Mouse (Mus musculus): ENCODE measurements around the gene Mef2c. TPM values are rescaled to one million over a fixed set of nuclear protein-coding genes. Genes with fewer than 3 reads are reported as not detected.

The Mef2c gene
- polyA plus RNA-seq, 1 experiment from 2014 or later: 227 TPM

DNA sequence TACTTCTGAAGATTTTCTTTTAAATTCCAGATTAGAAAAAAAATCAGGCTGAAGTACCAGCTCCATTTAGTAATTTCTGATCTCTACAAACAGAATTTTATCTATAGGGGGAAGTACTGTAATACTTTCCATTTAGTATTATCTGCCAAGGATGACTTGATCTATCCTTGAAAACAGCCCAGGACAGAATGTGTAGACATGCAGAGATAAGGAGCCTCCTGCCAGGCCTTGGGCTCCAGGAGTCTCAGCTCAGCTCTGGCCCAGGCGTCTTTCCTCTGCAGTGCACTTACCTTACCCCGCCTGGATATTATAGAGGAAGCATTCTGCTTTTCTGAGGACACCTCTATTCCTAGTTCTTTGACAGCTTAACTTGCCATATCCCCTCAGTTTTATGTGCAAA is 59.4 kb downstream of the Mef2c start:
- H3K4me1 ChIP-seq: peaks cover 23% of the 10 kb centered on the region
- no peak overlapping the region for H3K9ac ChIP-seq (replicated peaks)
- H3K27me3 ChIP-seq: no peaks in the 10 kb centered on the region
- no peaks in the 10 kb centered on the region for H3K36me3 ChIP-seq
- no peak overlapping the region for H3K27ac ChIP-seq (replicated peaks)
- no peak for ATAC-seq (replicated peaks)
- no peaks in the 10 kb centered on the region for H3K9me3 ChIP-seq
- no peak overlapping the region for H3K4me3 ChIP-seq
- H3K4me2 ChIP-seq (replicated peaks): no peak overlapping the region
- 88% methylated on average over 2 of the region's 2 CpGs for WGBS

DNA sequence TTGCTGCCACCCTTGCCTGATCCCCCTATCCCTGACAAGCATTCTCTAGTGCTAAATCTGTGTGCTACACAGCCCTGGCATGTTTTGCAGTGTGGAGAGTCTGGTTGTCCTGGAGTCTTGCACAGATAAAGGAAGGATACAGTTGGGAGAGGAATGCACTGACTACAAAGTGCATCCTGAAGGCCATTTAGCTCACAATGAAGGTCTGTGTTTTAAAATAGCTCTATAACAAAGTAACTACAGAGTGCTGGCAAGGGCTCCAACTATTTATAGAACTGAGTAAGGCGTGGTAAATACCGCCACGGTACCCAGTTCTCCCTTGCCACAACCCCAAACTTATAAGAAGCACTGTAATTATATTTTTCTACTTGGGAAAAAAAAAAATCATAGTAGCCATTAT is 61.9 kb downstream of the Mef2c start:
- no peak overlapping the region for H3K9ac ChIP-seq (replicated peaks)
- 50% methylated on average over 3 of the region's 3 CpGs for WGBS
- no peak overlapping the region for H3K4me3 ChIP-seq
- H3K27me3 ChIP-seq: no peaks in the 10 kb centered on the region
- H3K4me2 ChIP-seq (replicated peaks): no peak overlapping the region
- ATAC-seq (replicated peaks): no peak
- H3K36me3 ChIP-seq: no peaks in the 10 kb centered on the region
- H3K4me1 ChIP-seq: peaks cover 28% of the 10 kb centered on the region
- H3K27ac ChIP-seq (replicated peaks): peak overlapping the region; percentile 39; the same call in 1 of the 2 replicates
- no peaks in the 10 kb centered on the region for H3K9me3 ChIP-seq

DNA sequence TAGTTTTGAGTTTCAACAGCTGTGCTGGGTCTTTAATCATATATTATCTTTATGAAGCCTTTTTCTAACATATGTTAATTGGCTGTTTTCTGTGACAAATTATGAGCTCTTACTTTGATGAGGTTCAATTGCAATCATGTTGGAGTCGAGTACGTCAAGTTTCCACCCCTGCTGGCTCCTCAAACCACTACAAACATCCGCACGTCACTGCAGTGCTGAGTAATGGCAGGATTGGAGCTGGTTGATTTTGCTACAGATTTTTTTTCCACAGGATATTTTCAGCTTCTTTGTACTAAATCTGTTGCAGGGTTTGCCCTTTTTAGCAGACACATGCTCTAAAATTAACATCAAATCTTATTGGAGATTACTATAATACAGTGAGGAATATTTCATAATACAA is 62.3 kb downstream of the Mef2c start:
- ATAC-seq (replicated peaks): no peak
- H3K27me3 ChIP-seq: no peaks in the 10 kb centered on the region
- WGBS: 45% methylated on average over 4 of the region's 4 CpGs

DNA sequence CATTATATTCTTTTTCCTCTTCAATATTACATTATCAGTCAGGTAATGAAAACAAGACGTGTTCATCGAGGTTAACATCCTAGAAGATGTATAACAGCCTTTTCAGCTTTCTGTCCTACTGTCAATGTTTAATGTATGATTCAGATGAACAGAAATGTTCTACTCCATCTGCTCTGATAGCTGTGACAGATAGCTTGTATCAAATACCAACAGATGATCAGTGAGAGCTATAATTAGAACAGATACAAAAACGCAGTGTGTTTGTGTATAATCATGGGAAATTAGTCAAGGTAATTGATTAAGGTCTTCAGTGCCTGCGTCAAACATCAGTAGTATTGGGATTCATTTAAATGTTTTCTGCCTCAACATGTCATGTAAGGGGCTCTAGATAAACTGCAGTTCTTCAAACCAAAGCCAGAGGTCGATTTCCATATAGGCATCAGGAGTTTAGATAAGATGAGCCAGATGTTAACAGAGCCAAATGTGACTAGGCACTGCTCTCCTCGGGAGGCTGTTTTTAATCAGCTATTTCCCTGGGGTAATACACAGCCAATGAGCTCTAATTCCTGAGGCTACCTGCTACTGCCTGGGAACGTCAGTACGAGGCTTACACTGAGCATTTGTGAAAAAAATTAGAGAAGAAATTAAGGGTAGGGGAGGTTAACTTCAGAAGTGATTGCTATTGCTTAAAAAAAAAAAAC is 63.1 kb downstream of the Mef2c start:
- H3K9me3 ChIP-seq: no peaks in the 10 kb centered on the region
- no peak overlapping the region for H3K4me3 ChIP-seq
- 44% methylated on average over 8 of the region's 8 CpGs for WGBS
- H3K4me1 ChIP-seq: peaks cover 31% of the 10 kb centered on the region
- H3K9ac ChIP-seq (replicated peaks): no peak overlapping the region
- no peaks in the 10 kb centered on the region for H3K27me3 ChIP-seq
- no peak for ATAC-seq (replicated peaks)
- no peaks in the 10 kb centered on the region for H3K36me3 ChIP-seq
- no peak overlapping the region for H3K4me2 ChIP-seq (replicated peaks)
- H3K27ac ChIP-seq (replicated peaks): peak overlapping the region; percentile 9; the same call in 1 of the 2 replicates

More for the DNA sequence above, 62.3 kb downstream of the Mef2c start:
- H3K4me2 ChIP-seq (replicated peaks): no peak overlapping the region
- H3K9me3 ChIP-seq: no peaks in the 10 kb centered on the region
- peak overlapping the region; percentile 9; the same call in 1 of the 2 replicates for H3K27ac ChIP-seq (replicated peaks)
- peaks cover 28% of the 10 kb centered on the region for H3K4me1 ChIP-seq
- H3K9ac ChIP-seq (replicated peaks): no peak overlapping the region
- H3K36me3 ChIP-seq: no peaks in the 10 kb centered on the region
- no peak overlapping the region for H3K4me3 ChIP-seq

DNA sequence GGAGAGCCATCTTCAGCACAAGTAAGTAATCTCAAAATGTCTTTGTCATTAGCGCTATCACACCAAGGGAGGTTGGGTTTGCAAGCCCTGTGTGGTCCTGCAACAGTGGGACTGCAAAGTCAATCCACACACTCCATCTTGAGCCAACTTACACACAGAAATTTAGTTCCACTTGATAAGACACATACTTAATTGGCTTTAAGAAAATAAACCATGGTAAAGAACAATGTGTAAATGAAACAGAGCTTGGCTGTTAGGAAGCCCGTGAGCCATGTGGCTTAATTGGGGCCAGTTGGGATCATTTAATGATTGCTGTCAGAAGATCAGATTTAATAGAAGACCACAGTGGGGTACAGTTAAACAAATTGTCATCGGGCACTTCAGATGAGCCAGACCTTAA is 63.8 kb downstream of the Mef2c start:
- no peak overlapping the region for H3K9ac ChIP-seq (replicated peaks)
- H3K27ac ChIP-seq (replicated peaks): no peak overlapping the region
- no peak overlapping the region for H3K4me3 ChIP-seq
- ATAC-seq (replicated peaks): peak; percentile 68
- H3K27me3 ChIP-seq: no peaks in the 10 kb centered on the region
- H3K9me3 ChIP-seq: no peaks in the 10 kb centered on the region
- no peaks in the 10 kb centered on the region for H3K36me3 ChIP-seq
- 25% methylated on average over 3 of the region's 3 CpGs for WGBS
- peaks cover 33% of the 10 kb centered on the region for H3K4me1 ChIP-seq
- H3K4me2 ChIP-seq (replicated peaks): no peak overlapping the region

DNA sequence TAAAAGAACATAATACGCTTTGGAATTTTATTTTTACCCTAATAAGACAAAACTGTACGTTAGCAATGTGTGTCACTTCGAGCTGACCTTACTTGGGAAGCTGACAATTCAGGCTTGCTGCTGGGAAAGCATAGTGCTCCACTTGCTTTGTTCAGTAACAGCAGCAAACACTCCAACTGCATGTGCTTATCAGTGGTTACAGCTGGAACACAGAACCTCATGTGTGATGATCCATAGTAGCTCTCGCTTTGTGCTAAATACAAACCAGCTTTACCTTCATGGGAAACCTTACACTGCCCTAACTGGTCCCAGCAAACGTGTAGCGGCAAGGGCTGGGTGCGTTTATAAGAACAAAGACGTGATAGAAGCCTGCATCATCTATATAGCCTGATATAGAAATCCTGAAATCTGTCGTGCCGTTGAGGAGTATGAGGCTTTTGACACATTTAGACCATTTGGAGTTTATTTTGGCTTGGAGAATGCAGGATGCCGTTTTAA is 65.0 kb downstream of the Mef2c start:
- WGBS: 65% methylated on average over 11 of the region's 11 CpGs
- H3K27ac ChIP-seq (replicated peaks): peak overlapping the region; percentile 31
- H3K4me1 ChIP-seq: peaks cover 33% of the 10 kb centered on the region
- no peak overlapping the region for H3K9ac ChIP-seq (replicated peaks)
- ATAC-seq (replicated peaks): 0 out of 2 replicates have a peak, but pooled peaks have one; percentile 18
- no peaks in the 10 kb centered on the region for H3K36me3 ChIP-seq
- H3K9me3 ChIP-seq: no peaks in the 10 kb centered on the region
- no peaks in the 10 kb centered on the region for H3K27me3 ChIP-seq
- no peak overlapping the region for H3K4me3 ChIP-seq
- H3K4me2 ChIP-seq (replicated peaks): no peak overlapping the region

DNA sequence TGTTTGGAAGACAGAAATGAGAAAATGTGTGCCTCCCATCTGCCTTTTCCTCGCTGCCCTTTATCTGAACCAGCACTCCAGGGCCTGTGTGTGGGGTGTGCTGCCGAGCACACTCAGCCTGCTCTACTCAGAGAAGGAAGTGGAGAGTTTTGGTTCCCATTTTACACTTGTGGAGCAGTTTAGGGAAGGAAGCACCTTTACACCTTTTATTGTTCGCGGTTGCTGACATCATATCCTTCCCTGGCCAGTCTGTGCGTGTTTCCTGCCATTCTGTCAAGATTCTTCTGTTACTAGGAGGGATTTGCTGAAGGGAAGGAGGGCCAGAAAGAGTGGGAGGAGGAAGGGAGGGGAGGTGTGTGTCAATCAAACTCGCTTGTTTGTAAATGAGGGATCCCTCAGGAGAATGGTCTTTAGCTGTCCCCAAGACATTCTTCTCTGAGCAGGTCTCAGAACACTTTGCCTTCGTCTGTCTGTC is 68.2 kb downstream of the Mef2c start:
- ATAC-seq (replicated peaks): no peak
- Histone ChIP-seq H3K4me1 (peaks cover 23% of the 10 kb centered on the region), H3K27me3 (no peaks in the 10 kb centered on the region), H3K27ac (replicated peaks) (no peak overlapping the region; the same call in 1 of the 2 replicates), H3K4me3 (no peak overlapping the region), H3K9ac (replicated peaks) (no peak overlapping the region), H3K36me3 (no peaks in the 10 kb centered on the region), H3K4me2 (replicated peaks) (no peak overlapping the region), H3K9me3 (no peaks in the 10 kb centered on the region)
- WGBS: 51% methylated on average over 7 of the region's 7 CpGs

DNA sequence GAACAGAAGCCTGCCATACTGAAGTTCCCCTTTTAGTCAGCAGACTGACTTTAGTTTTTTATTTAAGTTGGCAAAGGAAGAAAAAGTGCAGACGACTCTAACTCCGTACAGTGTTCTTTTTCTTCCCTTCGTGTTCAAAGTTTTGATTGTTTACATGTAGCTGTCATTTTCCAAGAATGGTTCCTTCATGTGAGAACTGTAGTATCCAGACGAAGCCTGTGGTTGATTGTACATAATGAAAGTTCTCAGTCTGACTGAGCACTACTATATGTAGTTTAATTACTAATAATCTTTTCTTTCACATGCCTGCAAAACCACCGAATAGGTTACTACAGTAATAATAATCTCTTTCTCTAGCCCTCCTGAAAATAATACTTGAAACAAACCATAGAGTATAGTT is 68.6 kb downstream of the Mef2c start:
- Histone ChIP-seq H3K27ac (replicated peaks) (no peak overlapping the region), H3K9ac (replicated peaks) (no peak overlapping the region), H3K36me3 (no peaks in the 10 kb centered on the region), H3K4me2 (replicated peaks) (no peak overlapping the region), H3K9me3 (no peaks in the 10 kb centered on the region), H3K4me3 (no peak overlapping the region), H3K4me1 (peaks cover 20% of the 10 kb centered on the region), H3K27me3 (no peaks in the 10 kb centered on the region)
- no peak for ATAC-seq (replicated peaks)
- WGBS: 54% methylated on average over 5 of the region's 5 CpGs

DNA sequence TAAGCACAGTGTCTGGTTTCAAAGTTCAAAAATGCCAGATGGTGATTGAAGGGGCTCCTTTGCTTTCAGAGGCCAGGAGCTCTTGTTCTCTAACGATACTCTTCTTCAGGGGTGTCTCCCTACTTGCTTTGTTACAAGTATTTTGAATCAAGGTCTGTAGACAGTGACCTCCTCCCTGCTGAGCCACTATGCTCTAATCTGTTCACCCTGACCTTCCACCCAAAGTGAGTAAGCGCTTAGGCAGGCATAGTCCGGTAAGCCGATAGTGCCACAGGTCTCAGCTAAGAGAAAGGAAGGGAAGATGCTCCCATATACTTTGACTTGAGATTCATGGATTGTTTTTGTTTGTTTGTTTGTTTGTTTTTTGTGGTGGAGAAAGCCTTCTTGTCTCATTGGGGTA is 69.5 kb downstream of the Mef2c start:
- Histone ChIP-seq H3K27me3 (no peaks in the 10 kb centered on the region), H3K9me3 (no peaks in the 10 kb centered on the region), H3K9ac (replicated peaks) (no peak overlapping the region), H3K36me3 (no peaks in the 10 kb centered on the region), H3K4me3 (no peak overlapping the region), H3K27ac (replicated peaks) (no peak overlapping the region), H3K4me1 (peaks cover 16% of the 10 kb centered on the region), H3K4me2 (replicated peaks) (no peak overlapping the region)
- no peak for ATAC-seq (replicated peaks)
- 60% methylated on average over 4 of the region's 4 CpGs for WGBS

DNA sequence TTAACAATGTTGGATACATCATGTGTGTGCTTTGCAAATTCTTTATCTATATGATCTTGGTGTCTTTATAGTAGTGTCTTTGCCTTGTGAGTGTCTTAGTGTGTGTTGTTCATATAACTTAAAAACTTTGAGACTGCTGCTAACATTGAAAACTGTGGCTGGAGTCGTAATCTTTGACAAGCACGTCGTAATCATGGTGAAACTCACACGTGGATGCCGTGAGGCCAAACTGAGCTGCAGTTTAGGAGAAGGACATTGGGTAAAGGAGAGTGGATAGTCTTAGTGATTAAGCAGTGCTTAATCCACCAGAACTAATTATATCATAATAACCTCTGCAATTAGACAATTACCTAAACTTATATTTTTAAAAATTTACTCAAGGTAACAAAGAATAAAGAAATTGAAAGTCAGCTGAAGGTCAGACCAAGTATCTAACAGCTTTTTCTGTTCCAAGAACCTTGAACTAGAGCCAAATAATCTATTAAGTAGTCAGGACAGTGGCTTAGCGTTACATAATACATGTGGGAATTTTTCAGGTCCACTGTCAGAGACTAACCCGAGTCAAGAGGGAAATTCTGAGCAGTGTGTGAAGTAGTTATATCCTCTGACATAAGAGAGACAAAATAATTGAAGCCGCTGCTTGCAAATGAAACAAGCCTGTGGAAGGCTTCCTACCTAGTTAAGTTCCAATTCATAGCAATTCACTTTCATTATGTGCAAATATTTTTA is 70.2 kb downstream of the Mef2c start:
- Histone ChIP-seq H3K9ac (replicated peaks) (no peak overlapping the region), H3K4me1 (peaks cover 12% of the 10 kb centered on the region), H3K36me3 (no peaks in the 10 kb centered on the region), H3K27me3 (no peaks in the 10 kb centered on the region), H3K9me3 (no peaks in the 10 kb centered on the region), H3K27ac (replicated peaks) (no peak overlapping the region), H3K4me3 (no peak overlapping the region), H3K4me2 (replicated peaks) (no peak overlapping the region)
- 49% methylated on average over 8 of the region's 8 CpGs for WGBS
- ATAC-seq (replicated peaks): no peak

DNA sequence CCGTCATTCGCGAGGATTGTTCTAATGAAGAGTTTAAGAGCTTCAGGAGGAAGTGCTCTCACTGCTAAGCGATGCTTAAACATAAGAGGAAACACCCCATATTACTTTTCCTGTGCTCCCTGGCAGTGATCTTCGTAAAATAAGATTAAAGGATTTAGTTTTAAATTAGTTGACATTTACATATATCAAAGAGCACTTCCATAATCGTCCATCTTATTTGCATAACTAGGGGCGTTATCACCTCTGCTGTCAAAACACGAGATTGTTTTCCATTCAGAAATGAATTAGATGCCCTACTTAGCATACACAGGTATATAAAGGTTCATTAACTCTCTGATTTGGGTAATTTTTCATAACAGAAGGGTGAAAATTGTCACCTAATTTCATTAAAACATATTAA is 71.0 kb downstream of the Mef2c start:
- H3K4me2 ChIP-seq (replicated peaks): no peak overlapping the region
- no peak overlapping the region for H3K9ac ChIP-seq (replicated peaks)
- no peaks in the 10 kb centered on the region for H3K27me3 ChIP-seq
- WGBS: 54% methylated on average over 8 of the region's 8 CpGs
- no peak overlapping the region for H3K27ac ChIP-seq (replicated peaks)
- no peak overlapping the region for H3K4me3 ChIP-seq
- H3K4me1 ChIP-seq: peaks cover 12% of the 10 kb centered on the region
- ATAC-seq (replicated peaks): no peak
- no peaks in the 10 kb centered on the region for H3K9me3 ChIP-seq
- H3K36me3 ChIP-seq: no peaks in the 10 kb centered on the region

DNA sequence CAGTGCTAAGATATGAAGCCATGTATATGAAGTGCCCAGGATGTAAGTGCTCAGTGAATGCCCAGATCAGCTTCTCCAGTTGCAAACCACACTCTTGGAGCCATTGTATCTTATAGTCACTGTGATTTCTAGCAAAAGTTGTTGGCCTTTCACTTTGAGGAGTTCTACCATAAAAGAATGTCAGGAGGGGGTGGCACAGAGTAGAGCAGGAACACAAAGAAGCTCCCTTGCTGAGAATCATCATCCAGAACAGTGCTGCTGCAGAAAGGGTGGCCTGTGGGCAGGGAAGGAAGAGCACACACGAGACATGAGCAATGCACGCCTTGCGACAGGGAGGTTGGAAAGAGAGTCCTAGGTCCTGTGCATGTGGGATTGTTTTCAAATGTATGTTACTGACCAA is 75.6 kb downstream of the Mef2c start:
- H3K27me3 ChIP-seq: no peaks in the 10 kb centered on the region
- no peak for ATAC-seq (replicated peaks)
- H3K9me3 ChIP-seq: no peaks in the 10 kb centered on the region
- no peak overlapping the region for H3K27ac ChIP-seq (replicated peaks)
- no peak overlapping the region for H3K4me3 ChIP-seq
- H3K4me2 ChIP-seq (replicated peaks): no peak overlapping the region
- no peak overlapping the region for H3K9ac ChIP-seq (replicated peaks)
- 92% methylated on average over 3 of the region's 3 CpGs for WGBS
- H3K36me3 ChIP-seq: no peaks in the 10 kb centered on the region
- H3K4me1 ChIP-seq: peaks cover 4% of the 10 kb centered on the region; the same call in 1 of the 2 replicates
